Mouse (Mus musculus) cerebellum, adult 8-10 months (tissue): ENCODE data around the gene Ripk1.
A peak's percentile ranks its signal among the peaks of the same experiment; 100 is the strongest.

Experiments used
- DNase-seq: peaks from one replicate; pipeline ENCODE4 v3.0.0; 2022

The Ripk1 gene

GRCm38 (mm10) chr13:34002058-34003006 lies at the start of gene Ripk1, which contains the start of gene Serpinb6a:
Gene Ripk1 (plus strand): TSS chr13:34002363.
Gene Serpinb6a (minus strand): TSS chr13:34002794.
- DNase-seq: peak; percentile 81

- DNase-seq: no peak
Observed at GRCm38 (mm10) chr13:33952947-33953346, 49.2 kb upstream of the Ripk1 start.

DNA sequence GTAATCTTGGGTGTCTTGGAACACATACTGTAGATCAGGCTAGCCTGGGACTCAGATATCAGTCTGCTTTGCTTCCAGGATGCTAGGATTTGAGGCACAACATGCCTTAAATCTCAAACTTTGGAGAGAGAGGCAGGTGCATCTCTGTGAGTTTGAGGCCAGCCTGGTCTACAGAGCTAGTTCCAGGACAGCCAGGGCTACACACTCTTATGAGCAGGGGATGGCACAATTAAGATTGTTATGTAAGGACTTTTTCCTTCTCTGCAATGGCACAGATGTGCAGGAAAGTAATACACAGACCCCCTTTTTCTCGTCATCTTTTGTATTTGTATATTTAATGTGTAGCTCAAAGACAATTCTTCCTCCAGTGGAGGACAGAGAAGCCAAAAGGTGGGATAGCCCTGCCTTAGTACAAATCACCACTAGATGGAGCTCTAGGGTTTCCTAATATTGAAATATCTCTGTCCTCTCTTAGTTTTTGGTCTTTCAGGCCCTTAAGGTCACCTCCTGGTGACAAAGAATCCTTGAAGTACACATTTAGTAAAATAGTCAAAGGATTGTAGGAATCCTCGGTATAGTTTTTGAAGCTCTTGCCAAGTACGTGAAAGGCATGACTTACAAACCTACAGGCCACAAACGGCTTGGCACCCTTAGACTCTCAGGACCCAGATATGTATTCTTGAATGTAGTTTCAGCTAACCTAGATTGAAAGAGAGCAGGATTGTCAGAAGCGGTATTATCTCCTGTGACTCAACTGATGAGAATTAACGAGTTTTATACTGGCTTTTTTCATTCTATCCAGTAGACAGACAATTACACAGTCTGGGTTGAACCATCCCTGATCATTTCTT lies 45.4 kb upstream of the Ripk1 start:
- peak; percentile 41 for DNase-seq

DNA sequence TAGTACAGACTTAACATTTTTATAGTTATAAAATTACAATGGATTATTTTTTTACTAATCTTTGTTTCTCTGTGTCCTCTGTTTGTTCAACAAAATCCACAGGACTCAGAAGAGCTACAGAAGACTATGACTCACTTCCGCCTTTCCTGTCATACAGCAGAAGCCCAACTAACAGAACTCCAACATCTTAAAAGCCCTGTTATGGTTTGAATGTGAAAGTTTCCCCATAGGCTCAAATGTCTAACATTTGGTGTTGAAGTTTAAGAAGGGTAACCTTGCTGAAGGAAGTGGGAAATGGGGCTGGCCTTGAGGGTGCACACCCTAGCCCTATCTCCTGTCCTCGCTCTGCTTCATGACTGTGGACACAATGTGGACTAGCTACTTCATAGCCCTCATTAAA lies 42.4 kb upstream of the Ripk1 start:
- no peak for DNase-seq

GRCm38 (mm10) chr13:33964206-33965046 lies 37.7 kb upstream of the Ripk1 start, which contains the start of gene Nqo2:
Gene Nqo2 (plus strand): TSS chr13:33964687.
- DNase-seq: peak; percentile 55

DNA sequence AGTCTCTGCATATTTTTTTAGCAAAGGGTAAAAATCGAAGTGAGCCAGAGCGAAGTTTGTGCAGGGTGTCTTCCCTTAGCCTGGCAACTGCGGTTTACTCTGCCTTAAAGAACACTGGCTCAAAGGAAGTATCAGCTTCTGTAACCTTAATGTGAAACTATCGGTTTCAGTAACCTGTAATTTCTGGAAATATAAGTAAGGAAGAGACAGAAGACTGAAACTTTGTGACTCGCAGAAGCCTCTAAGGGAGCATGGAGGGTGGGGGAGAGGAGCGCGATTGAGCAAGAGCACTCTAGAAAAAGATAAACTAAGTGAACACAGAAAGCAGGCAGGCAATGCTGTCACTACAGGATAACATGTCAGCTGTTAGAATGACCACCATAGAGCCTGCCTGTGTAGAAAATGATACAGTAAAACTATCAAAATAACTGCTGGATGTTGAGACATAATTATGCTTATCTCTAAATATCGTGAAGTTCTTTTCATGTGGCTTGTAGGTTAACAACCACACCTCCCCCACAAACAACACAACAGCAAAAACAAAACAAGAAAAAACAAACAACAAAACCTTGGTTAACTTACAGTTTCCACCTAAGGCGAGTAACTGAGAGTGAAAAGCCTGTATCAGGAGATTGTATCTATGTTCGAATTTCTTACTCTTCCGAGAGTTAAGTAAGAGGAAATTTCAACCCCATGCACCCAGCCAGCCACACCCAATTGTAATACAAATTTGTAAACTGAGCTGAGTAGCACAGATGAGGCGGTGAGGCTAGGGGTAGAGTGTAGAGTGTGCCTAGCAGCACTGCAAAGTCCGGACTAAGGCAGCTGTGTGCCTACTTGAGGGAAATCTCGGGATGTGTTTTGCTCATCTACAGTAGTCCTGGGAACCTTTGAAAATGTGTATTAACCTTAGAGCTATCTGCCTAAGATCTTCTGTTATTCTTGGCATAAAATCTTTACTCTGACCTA lies 36.8 kb upstream of the Ripk1 start:
- DNase-seq: no peak

GRCm38 (mm10) chr13:33966025-33966412 lies 36.1 kb upstream of the Ripk1 start:
- DNase-seq: no peak

GRCm38 (mm10) chr13:33966574-33966973 lies 35.6 kb upstream of the Ripk1 start:
- no peak for DNase-seq

- DNase-seq: no peak
Observed at GRCm38 (mm10) chr13:33989625-33990024, 12.5 kb upstream of the Ripk1 start.

DNA sequence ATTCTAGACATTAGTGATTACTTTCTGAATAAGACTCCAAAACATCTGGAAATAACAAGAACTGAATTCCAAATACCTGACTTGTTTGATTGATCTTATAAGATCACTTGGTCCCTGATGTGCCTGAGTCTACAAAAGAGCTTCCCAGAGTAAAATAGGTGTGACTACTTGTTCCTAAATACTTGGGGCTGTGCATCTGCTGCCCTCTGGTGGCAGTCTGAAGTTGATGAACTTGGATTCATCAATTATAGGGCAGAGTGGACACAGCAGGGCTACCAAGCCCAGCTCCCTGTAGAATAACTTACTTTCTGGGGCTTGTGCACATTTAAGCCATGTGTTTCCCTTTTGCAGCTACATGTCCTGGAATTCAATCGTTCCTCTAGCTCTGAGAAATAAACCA lies 7.0 kb upstream of the Ripk1 start:
- peak; percentile 68 for DNase-seq

GRCm38 (mm10) chr13:34003058-34003457 lies 895 bp downstream of the Ripk1 start:
- DNase-seq: peak; percentile 20

DNA sequence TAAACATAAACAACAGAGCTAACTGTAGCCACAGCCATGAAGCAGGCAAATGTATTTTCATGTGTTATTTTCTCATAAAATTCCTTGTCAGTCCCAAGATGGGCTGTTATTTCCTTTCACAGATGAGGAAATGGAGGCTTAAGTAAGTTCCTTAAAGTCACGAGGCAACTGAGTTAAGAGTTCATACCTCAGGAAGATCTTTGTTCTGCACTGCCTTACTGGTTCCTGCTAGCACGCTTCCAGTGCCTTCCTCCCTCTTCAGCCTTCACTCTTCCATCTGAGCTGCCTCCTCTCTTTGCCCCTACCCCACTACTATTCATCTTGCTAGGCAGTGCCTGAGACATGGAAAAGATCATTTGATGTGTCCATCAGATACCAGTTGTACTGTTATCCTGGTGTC lies 5.1 kb downstream of the Ripk1 start:
- no peak for DNase-seq

GRCm38 (mm10) chr13:34016927-34017569 lies 14.9 kb downstream of the Ripk1 start:
- DNase-seq: peak; percentile 28

DNA sequence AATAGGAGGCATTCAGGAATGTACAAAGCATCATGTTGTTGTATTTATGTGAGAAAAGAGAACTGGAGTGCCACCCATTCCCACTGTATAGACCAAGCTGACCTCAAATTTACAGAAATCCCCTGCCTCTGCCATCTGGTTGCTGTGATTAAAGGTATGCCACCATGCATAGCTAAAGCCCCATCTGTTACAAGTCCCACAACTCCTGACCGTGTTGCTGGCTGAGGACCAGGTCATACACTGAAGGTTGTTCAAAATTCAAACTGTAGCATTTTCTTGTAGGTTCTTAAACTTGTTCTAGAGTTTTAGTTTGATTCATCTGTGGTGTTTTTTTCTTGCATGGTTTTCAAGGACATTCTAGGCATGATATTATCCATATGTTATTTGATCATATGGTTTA lies 16.4 kb downstream of the Ripk1 start:
- DNase-seq: no peak

GRCm38 (mm10) chr13:34021998-34022397 lies 19.8 kb downstream of the Ripk1 start:
- no peak for DNase-seq

GRCm38 (mm10) chr13:34032041-34032440 lies 29.9 kb downstream of the Ripk1 start:
- no peak for DNase-seq

DNA sequence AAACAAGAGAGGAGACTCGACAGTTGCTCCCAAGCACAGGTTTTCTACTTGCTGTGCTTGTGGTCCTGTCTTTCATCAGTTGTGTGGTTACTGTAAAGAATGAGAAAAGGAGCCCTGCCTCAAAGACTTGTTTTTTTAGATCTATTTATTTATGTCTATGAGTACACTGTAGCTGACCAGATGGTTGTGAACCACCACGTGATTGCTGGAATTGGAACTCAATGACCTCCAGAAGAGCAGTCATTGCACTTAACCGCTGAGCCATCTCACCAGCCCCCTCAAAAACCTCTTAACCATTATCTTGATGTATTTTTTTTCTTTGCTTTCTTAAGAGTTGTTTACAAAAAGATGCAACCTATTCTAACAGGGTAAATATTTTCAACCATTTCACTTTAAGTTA lies 33.3 kb downstream of the Ripk1 start:
- no peak for DNase-seq

DNA sequence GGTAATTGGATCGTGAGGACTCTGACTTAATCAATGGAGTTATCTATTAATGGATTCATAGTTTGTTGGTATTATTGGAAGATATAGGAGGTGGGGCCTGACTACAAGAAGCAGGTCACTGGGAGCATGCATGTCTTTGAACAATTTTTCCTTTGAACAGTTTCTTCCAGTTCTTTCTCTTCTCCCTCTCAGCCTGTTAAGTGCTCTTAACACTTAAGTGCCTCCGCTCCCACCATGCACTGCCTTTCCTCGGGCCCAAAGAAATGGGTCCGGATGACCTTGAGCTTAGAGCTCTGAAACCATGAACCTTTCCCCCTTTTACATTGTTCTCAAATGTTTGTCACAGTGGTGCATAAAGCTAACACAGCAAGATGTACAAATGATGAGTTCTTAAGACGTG lies 34.6 kb downstream of the Ripk1 start:
- no peak for DNase-seq

GRCm38 (mm10) chr13:34037172-34038055 lies 35.3 kb downstream of the Ripk1 start, which contains the start of gene Bphl:
Gene Bphl (plus strand): TSS chr13:34037597.
- peak; percentile 94 for DNase-seq

DNA sequence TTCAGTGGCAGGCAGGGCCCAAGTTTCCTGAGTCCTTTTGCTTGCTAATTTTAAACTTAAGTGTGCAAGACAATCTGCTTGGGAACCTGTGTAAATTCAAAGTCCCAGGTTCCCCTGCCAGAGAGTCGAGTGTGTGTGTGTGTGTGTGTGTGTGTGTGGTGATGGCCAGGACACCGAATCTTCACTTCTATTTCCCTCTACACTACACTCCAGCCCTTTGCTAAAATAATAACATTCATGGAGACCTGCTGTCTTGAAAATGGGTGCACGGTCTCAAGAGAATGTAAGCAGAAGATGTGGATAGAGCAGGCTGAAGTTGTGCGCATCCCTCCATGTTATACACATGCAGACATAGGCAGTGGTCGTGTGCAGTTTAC lies 35.9 kb downstream of the Ripk1 start:
- DNase-seq: no peak
